Mouse (Mus musculus) limb, embryonic 11.5 days (tissue): ENCODE measurements around the gene Galnt16. TPM values are rescaled to one million over a fixed set of nuclear protein-coding genes. Genes with fewer than 3 reads are reported as not detected.

ENCODE experiments used
- ATAC-seq: fragments of 200-750 bp; cut with Nextera tagmentation; 2 replicates; pipeline ENCODE4 v1.8.0; 2017; ENCODE audit warnings: low read depth; ENCODE audit not compliant: insufficient number of reproducible peaks, low FRiP score, low TSS enrichment
- DNase-seq: peaks from one replicate; pipeline ENCODE4 v3.0.0-alpha.2; 2015; ENCODE audit warnings: low spot score
- H3K27ac ChIP-seq: fragments of 300-500 bp; sonication (generic); replicated peaks from 2 replicates; pipeline ENCODE4 v1.5.1; 2014; ENCODE audit warnings: low read depth, mild to moderate bottlenecking, low read length
- H3K27me3 ChIP-seq: fragments of 300-500 bp; sonication (generic); 2 replicates; pipeline ENCODE4 v1.6.1; 2014; ENCODE audit warnings: mild to moderate bottlenecking, low read length, mixed read lengths; ENCODE audit not compliant: control insufficient read depth, insufficient read depth
- H3K36me3 ChIP-seq: fragments of 300-500 bp; sonication (generic); 2 replicates; pipeline ENCODE4 v1.6.1; 2014; ENCODE audit warnings: mild to moderate bottlenecking, low read length, moderate library complexity, mixed read lengths; ENCODE audit not compliant: control insufficient read depth, insufficient read depth
- H3K4me1 ChIP-seq: fragments of 300-500 bp; sonication (generic); 2 replicates; pipeline ENCODE4 v1.6.1; 2014; ENCODE audit warnings: low read length, mixed read lengths; ENCODE audit not compliant: control insufficient read depth, insufficient read depth
- H3K4me2 ChIP-seq: fragments of 300-500 bp; sonication (generic); 2 replicates; pipeline ENCODE4 v1.6.1; 2014; ENCODE audit warnings: low read depth, mild to moderate bottlenecking, moderate library complexity; ENCODE audit not compliant: severe bottlenecking
- H3K4me3 ChIP-seq: fragments of 300-500 bp; sonication (generic); 2 replicates; pipeline ENCODE4 v1.5.1; 2014; ENCODE audit warnings: low read depth, low read length
- H3K9ac ChIP-seq: fragments of 300-500 bp; sonication (generic); 2 replicates; pipeline ENCODE4 v1.6.1; 2014; ENCODE audit warnings: mild to moderate bottlenecking, low read length
- H3K9me3 ChIP-seq: fragments of 300-500 bp; sonication (generic); 2 replicates; pipeline ENCODE4 v1.6.1; 2016; ENCODE audit warnings: low read length; ENCODE audit not compliant: control insufficient read depth
- WGBS: fragments of 180-500 bp; shearing (Covaris S2); extraction: QIAGEN DNeasy Blood & Tissue Kit; methylation state at CpG from one replicate; pipeline ENCODE4 v1.1.7; 2014; 5-methylcytosine and 5-hydroxymethylcytosine counted together
- polyA plus RNA-seq: library from polyadenylated mRNA; unstranded; fragments of >200 nt; fragmentation: Nextera tagmentation; extraction: Ambion mirVana; gene quantifications from 2 replicates; pipeline ENCODE4 v1.2.1, GENCODE M21; 2014

Galnt16 gene
- polyA plus RNA-seq, 1 experiment from 2014 or later, result 3.3 TPM

- no peak overlapping the region for H3K27ac ChIP-seq
- H3K27me3 ChIP-seq, result no peaks in the 10 kb centered on the region
- H3K9me3 ChIP-seq, result no peaks in the 10 kb centered on the region
- DNase-seq, result no peak
- 84% methylated on average over 4 of the region's 4 CpGs for WGBS
- no peaks in the 10 kb centered on the region for H3K4me1 ChIP-seq
- H3K36me3 ChIP-seq, result no peaks in the 10 kb centered on the region
- ATAC-seq, result no peak
- no peak overlapping the region for H3K4me3 ChIP-seq
- H3K9ac ChIP-seq, result no peak overlapping the region
- H3K4me2 ChIP-seq, result no peak overlapping the region
Observed at GRCm38 (mm10) chr12:80594141-80594540, 76.1 kb downstream of the Galnt16 start.

- no peak for ATAC-seq
- no peaks in the 10 kb centered on the region for H3K27me3 ChIP-seq
- no peak overlapping the region for H3K4me2 ChIP-seq
- no peak overlapping the region for H3K4me3 ChIP-seq
- WGBS, result 96% methylated on average over 4 of the region's 4 CpGs
- no peak for DNase-seq
- H3K9ac ChIP-seq, result no peak overlapping the region
- H3K36me3 ChIP-seq, result no peaks in the 10 kb centered on the region
- H3K4me1 ChIP-seq, result no peaks in the 10 kb centered on the region
- H3K9me3 ChIP-seq, result no peaks in the 10 kb centered on the region
- H3K27ac ChIP-seq, result no peak overlapping the region
Observed at GRCm38 (mm10) chr12:80594781-80595180, 76.7 kb downstream of the Galnt16 start.

DNA sequence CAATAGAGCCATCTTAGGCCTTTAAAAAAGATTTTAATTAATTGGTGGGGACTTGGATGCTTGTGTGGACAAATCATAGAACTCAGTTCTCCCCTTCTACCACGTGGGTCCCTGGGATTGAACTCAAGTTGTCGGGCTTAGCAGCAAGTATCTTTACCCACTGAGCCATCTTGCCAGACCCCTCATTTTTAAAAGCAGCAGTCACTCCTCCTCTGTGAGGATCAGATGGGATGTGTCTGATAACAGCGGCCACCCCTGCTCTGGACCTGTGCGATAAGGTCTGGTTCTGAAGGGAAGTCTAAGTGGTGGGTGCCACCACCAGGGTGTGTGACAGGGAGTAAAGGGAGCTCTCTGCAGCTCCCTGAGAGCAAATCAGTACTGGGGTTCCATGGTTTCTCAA, 77.5 kb downstream of the Galnt16 start:
- Histone ChIP-seq H3K36me3 (no peaks in the 10 kb centered on the region), H3K9me3 (no peaks in the 10 kb centered on the region), H3K4me2 (no peak overlapping the region), H3K27me3 (no peaks in the 10 kb centered on the region), H3K27ac (no peak overlapping the region), H3K4me3 (no peak overlapping the region), H3K4me1 (no peaks in the 10 kb centered on the region), H3K9ac (no peak overlapping the region)
- no peak for DNase-seq
- no peak for ATAC-seq
- 96% methylated on average over 4 of the region's 4 CpGs for WGBS

DNA sequence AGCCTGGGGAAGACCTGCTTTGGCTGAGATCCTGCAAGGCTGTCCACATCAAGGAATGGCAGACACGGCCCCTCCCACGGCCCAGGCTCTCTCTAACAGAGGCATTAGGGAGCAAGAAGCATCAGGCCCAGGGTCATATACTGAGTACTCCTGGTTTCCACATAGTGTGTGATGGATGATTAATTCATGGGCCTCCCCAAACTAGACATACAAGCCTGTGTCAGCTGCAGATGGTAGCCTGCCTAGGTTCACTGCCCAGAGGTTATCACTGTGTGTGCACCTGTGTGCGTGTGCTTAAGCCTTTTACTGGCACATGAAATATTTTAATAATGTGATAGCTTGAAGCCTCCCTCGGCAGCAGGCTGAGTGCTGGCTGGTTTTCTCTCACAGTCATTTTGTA, 77.9 kb downstream of the Galnt16 start:
- Histone ChIP-seq H3K9ac (no peak overlapping the region), H3K4me3 (no peak overlapping the region), H3K27me3 (no peaks in the 10 kb centered on the region), H3K4me2 (no peak overlapping the region), H3K27ac (no peak overlapping the region), H3K9me3 (no peaks in the 10 kb centered on the region), H3K36me3 (no peaks in the 10 kb centered on the region), H3K4me1 (no peaks in the 10 kb centered on the region)
- DNase-seq (no peak), ATAC-seq (no peak)
- WGBS, result 90% methylated on average over 4 of the region's 4 CpGs

- Histone ChIP-seq H3K27me3 (no peaks in the 10 kb centered on the region), H3K27ac (no peak overlapping the region), H3K36me3 (no peaks in the 10 kb centered on the region), H3K9ac (no peak overlapping the region), H3K9me3 (no peaks in the 10 kb centered on the region), H3K4me2 (no peak overlapping the region), H3K4me3 (no peak overlapping the region), H3K4me1 (no peaks in the 10 kb centered on the region)
- 32% methylated on average over 7 of the region's 7 CpGs for WGBS
- DNase-seq, result no peak
- ATAC-seq, result no peak
Observed at GRCm38 (mm10) chr12:80598236-80598635, 80.2 kb downstream of the Galnt16 start.

GRCm38 (mm10) chr12:80598756-80599155, 80.7 kb downstream of the Galnt16 start:
- ATAC-seq (no peak), DNase-seq (no peak)
- Histone ChIP-seq H3K27ac (no peak overlapping the region), H3K4me3 (no peak overlapping the region), H3K36me3 (no peaks in the 10 kb centered on the region), H3K4me2 (no peak overlapping the region), H3K9me3 (no peaks in the 10 kb centered on the region), H3K27me3 (no peaks in the 10 kb centered on the region), H3K4me1 (no peaks in the 10 kb centered on the region), H3K9ac (no peak overlapping the region)
- WGBS, result 59% methylated on average over 6 of the region's 6 CpGs

- DNase-seq, result no peak
- ATAC-seq, result no peak
- Histone ChIP-seq H3K36me3 (no peaks in the 10 kb centered on the region), H3K9ac (no peak overlapping the region), H3K9me3 (no peaks in the 10 kb centered on the region), H3K4me1 (no peaks in the 10 kb centered on the region), H3K4me2 (no peak overlapping the region), H3K4me3 (no peak overlapping the region), H3K27me3 (no peaks in the 10 kb centered on the region), H3K27ac (no peak overlapping the region)
- 84% methylated on average over 9 of the region's 9 CpGs for WGBS
Observed at GRCm38 (mm10) chr12:80601597-80602269, 83.7 kb downstream of the Galnt16 start.

- 95% methylated on average over 5 of the region's 5 CpGs for WGBS
- H3K9me3 ChIP-seq, result no peaks in the 10 kb centered on the region
- no peaks in the 10 kb centered on the region for H3K27me3 ChIP-seq
- H3K9ac ChIP-seq, result no peak overlapping the region
- H3K4me1 ChIP-seq, result no peaks in the 10 kb centered on the region
- no peak for DNase-seq
- no peak overlapping the region for H3K27ac ChIP-seq
- H3K4me2 ChIP-seq, result no peak overlapping the region
- H3K4me3 ChIP-seq, result no peak overlapping the region
- no peaks in the 10 kb centered on the region for H3K36me3 ChIP-seq
- ATAC-seq, result no peak
Observed at GRCm38 (mm10) chr12:80602432-80602831, 84.4 kb downstream of the Galnt16 start.

- ATAC-seq (no peak), DNase-seq (no peak)
- no peaks in the 10 kb centered on the region for H3K4me1 ChIP-seq
- H3K27ac ChIP-seq, result no peak overlapping the region
- H3K9me3 ChIP-seq, result no peaks in the 10 kb centered on the region
- no peaks in the 10 kb centered on the region for H3K27me3 ChIP-seq
- no peak overlapping the region for H3K4me3 ChIP-seq
- no peaks in the 10 kb centered on the region for H3K36me3 ChIP-seq
- 78% methylated on average over 4 of the region's 4 CpGs for WGBS
- H3K4me2 ChIP-seq, result no peak overlapping the region
- no peak overlapping the region for H3K9ac ChIP-seq
Observed at GRCm38 (mm10) chr12:80603566-80603965, 85.5 kb downstream of the Galnt16 start.
